Mouse (Mus musculus): ENCODE data around the gene Myb. TPM values are rescaled to one million over a fixed set of nuclear protein-coding genes. Genes with fewer than 3 reads are reported as not detected.
"Not testable (repeated sequence)": the region's sequence is repeated elsewhere in the genome, so short reads cannot be mapped to it uniquely, and the experiment has no call there.

Gene Myb
- total RNA-seq, 2 experiments from 2014 or later = 1.2 to 1.3 TPM

GRCm38 (mm10) chr10:21172650-21173200 lies 11.9 kb upstream of the Myb start:
- no peak for DNase-seq (ENCODE audit: low spot score in 2 of 2)

GRCm38 (mm10) chr10:21168466-21168865 lies 7.7 kb upstream of the Myb start:
- no peak for DNase-seq (ENCODE audit: low spot score in 2 of 2)

- no peak for DNase-seq (ENCODE audit: low spot score in 2 of 2)
Observed at GRCm38 (mm10) chr10:21167842-21168241, 7.1 kb upstream of the Myb start.

GRCm38 (mm10) chr10:21167165-21167564 lies 6.4 kb upstream of the Myb start:
- DNase-seq (ENCODE audit: low spot score in 2 of 2) = no peak

- DNase-seq (ENCODE audit: low spot score in 2 of 2) = no peak
Observed at GRCm38 (mm10) chr10:21165411-21165810, 4.6 kb upstream of the Myb start.

GRCm38 (mm10) chr10:21162124-21162523 lies 1.3 kb upstream of the Myb start:
- DNase-seq (ENCODE audit: low spot score in 2 of 2) = no peak

- no peak for DNase-seq (ENCODE audit: low spot score in 2 of 2)
Observed at GRCm38 (mm10) chr10:21161359-21162094, 743 bp upstream of the Myb start.

GRCm38 (mm10) chr10:21159697-21160394 lies 938 bp downstream of the Myb start:
- DNase-seq (ENCODE audit: low spot score in 2 of 2) = peak in 1 of 2 experiments; percentile 13

GRCm38 (mm10) chr10:21158918-21159443 lies 1.8 kb downstream of the Myb start:
- DNase-seq (ENCODE audit: low spot score in 2 of 2) = no peak

GRCm38 (mm10) chr10:21158111-21158917 lies 2.5 kb downstream of the Myb start:
- peak; percentile 29 to 32 for DNase-seq (ENCODE audit: low spot score in 2 of 2)

- DNase-seq (ENCODE audit: low spot score in 2 of 2) = no peak
Observed at GRCm38 (mm10) chr10:21156953-21157499, 3.8 kb downstream of the Myb start.

- no peak for DNase-seq (ENCODE audit: low spot score in 2 of 2)
Observed at GRCm38 (mm10) chr10:21156416-21156815, 4.4 kb downstream of the Myb start.

- DNase-seq (ENCODE audit: low spot score in 2 of 2) = no peak
Observed at GRCm38 (mm10) chr10:21154927-21155326, 5.9 kb downstream of the Myb start.

GRCm38 (mm10) chr10:21153433-21153832 lies 7.4 kb downstream of the Myb start:
- DNase-seq (ENCODE audit: low spot score in 2 of 2) = no peak

- DNase-seq (ENCODE audit: low spot score in 2 of 2) = no peak
Observed at GRCm38 (mm10) chr10:21152812-21153211, 8.0 kb downstream of the Myb start.

- DNase-seq (ENCODE audit: low spot score in 2 of 2) = no peak
Observed at GRCm38 (mm10) chr10:21151320-21151719, 9.5 kb downstream of the Myb start.

- not testable (repeated sequence) for DNase-seq (ENCODE audit: low spot score in 2 of 2)
Observed at GRCm38 (mm10) chr10:21149945-21150344, 10.8 kb downstream of the Myb start.

GRCm38 (mm10) chr10:21146719-21147118 lies 14.1 kb downstream of the Myb start:
- no peak for DNase-seq (ENCODE audit: low spot score in 2 of 2)

GRCm38 (mm10) chr10:21146263-21146662 lies 14.5 kb downstream of the Myb start:
- DNase-seq (ENCODE audit: low spot score in 2 of 2) = no peak

GRCm38 (mm10) chr10:21144627-21145504 lies 15.9 kb downstream of the Myb start:
- peak; percentile 69 to 74 for DNase-seq (ENCODE audit: low spot score in 2 of 2)
